Mouse (Mus musculus) lung, postnatal 36 days (tissue): Measurements from ENCODE around the gene Kcnj11.

ENCODE experiments used
- DNase-seq: peaks from one replicate; pipeline ENCODE4 v3.0.0; 2022; ENCODE audit warnings: mixed read lengths

The Kcnj11 gene

DNA sequence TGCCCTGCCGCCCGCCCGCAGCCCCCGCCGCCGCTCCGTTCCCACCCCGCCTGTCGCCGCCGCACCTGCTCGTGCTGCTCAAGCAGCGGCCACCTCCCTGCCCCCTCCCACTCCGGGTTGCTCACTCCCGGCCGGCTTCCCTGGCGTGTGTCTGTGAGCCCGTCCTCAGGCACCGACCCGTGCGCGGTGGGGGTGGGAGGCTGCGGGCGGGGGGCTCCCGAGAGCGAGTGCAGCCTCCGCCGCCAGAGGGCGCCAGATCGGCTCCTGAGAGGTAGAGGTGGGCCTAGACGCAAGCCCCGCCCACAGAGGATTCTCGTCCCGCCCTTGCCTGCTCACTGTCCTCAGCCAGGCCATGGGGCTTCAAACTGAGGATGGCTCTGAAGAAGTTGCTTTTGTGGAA is at the start of gene Kcnj11:
Gene Kcnj11 (minus strand): TSS at position 202 of the 400 bp plus-strand sequence.
- DNase-seq = peak; percentile 74

- DNase-seq = no peak
Observed at GRCm38 (mm10) chr7:46147417-46147816, 46.9 kb upstream of the Kcnj11 start.

- DNase-seq = no peak
Observed at GRCm38 (mm10) chr7:46146675-46147308, 46.2 kb upstream of the Kcnj11 start.

- no peak for DNase-seq
Observed at GRCm38 (mm10) chr7:46144061-46144460, 43.5 kb upstream of the Kcnj11 start.

DNA sequence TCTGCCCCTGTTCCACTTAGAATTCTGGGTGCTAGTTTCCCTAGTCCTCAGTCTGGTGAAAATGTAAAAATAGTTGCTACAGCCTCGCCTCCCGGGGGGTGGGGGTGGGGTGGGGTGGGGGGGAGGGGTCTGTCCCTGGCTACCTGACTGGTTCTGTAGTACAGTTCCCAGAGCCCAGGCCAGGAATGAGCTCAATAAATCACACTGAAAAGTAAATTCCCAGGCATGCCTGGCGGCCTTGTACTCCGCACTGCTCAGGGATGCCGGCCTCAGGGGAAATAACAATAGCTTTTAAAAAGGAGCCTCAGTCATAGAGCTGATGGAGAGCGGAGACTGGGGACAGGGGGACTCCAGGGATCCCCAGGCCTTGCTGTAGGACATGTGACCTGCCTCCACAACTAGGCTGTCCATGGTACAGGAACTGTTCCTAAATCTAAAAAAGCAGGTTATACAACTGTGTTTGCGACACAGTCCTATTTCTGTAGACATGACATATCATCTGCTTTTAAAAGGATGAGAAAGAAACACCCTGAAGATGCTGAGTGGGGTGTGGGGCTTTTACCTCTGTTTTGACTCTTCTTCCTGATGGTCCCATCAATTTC is 37.9 kb upstream of the Kcnj11 start:
- no peak for DNase-seq

- DNase-seq = no peak
Observed at GRCm38 (mm10) chr7:46133858-46134257, 33.3 kb upstream of the Kcnj11 start.

- no peak for DNase-seq
Observed at GRCm38 (mm10) chr7:46132229-46132628, 31.7 kb upstream of the Kcnj11 start.

DNA sequence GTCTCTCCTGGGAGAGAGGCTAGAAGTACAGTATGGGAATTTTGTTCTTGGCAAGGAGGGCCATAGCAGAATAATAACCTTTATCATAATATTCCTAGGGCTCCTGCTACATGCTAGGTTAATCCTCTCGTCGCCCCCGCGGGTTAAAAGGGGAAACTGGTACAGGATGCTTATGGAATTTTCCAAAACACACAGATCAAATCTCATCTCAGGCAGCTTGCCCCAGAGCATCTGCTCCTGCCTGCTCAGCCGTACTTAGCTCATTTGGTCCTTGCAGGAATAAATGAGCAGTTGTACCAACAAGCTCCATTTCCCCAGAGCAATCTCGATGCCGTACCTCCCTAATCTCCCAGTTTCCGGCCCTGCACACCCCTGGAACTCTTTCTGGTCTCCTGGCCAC is 31.2 kb upstream of the Kcnj11 start:
- DNase-seq = no peak

DNA sequence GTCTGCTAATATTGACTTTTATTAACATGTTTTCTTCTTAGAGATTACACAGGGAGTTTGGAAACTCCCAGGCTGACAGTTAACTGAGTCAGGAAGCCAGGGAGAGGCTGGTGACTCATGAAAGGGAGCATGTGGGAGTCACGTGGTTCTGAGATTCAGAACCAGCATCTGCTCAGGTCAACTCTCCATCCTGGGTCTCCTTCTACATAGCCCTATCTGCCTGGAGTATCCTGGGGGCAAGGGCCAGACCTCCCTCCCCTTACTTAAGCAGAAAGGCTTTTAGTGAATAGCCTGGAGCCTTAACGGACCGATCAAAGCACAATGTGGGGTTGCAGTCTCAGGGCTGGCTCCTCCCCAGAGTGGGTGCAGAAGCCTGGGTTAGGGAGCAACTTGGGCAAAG is 30.7 kb upstream of the Kcnj11 start:
- DNase-seq = peak; percentile 6

GRCm38 (mm10) chr7:46130723-46131122 is 30.2 kb upstream of the Kcnj11 start:
- no peak for DNase-seq

DNA sequence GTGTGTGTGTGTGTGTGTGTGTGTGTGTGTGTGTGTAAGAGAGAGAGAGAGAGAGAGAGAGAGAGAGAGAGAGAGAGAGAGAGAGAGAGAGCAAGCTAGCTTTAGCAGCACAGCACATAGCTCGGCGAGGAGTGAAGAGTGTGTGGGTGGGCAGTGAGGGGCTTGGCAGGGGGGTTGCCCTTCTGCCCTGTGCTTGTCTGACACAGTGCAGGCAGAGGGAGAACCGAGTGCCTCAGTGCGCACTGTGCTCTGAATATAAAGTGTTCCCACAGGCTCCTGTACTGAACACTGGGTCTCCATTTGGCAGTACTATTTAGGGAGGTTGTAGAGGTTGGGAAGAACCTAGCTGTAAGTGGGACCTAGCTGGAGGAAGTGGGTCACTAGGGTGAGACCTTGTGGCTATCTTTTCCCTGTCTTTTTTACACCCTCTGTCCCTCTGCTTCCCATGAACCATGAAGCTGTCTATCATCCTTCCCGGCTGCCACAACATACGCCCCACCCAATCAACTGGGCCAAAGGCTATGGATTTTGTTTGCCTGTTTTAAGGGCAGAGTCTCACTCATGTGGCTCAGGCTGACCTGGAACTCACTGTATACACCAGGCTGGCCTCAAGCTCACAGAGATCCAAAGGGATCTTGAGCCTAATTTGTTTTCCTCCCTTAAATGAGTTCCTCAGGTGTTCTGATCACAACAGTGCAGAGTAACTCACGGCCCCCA is 29.1 kb upstream of the Kcnj11 start:
- DNase-seq = no peak

DNA sequence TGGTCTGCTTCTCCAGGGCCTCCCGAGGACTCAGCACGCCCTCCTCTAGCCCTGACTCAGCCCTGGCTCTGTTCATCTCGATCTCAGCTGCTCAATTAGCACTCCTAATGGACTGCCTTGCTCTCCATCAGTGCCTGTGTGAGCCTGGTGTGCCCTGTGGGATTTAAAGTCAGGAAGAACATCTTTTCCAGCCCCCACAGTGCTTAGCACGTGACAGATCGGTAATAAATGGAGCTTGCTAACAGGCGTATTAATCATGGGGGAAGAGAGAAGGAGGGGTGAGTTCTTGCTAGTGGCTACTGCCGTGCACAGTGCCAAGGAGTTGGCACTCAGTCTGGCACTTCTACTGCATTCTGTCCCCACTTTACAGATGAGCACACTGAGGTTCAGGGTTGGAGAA is 27.6 kb upstream of the Kcnj11 start:
- no peak for DNase-seq

DNA sequence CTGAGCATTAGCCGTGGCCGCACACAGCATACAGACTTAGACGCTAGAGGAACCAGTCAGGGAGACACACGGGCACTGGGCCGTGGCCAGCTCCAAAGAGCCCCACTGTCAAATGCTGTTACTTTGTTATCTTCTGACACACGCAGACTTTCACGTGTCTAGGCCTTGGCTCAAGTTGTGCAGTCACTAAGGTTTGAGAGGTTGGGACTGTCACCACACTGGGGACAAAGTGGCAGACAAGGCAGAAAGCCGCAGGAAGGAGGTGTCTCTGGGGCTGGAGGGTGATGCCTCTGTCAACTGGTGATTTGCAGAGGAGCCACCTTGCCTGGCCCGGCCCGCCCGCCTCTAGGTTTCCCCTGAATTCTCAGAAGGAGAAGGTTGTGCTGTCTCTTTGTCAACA is 24.8 kb upstream of the Kcnj11 start:
- no peak for DNase-seq

GRCm38 (mm10) chr7:46124460-46124859 is 23.9 kb upstream of the Kcnj11 start:
- DNase-seq = no peak

DNA sequence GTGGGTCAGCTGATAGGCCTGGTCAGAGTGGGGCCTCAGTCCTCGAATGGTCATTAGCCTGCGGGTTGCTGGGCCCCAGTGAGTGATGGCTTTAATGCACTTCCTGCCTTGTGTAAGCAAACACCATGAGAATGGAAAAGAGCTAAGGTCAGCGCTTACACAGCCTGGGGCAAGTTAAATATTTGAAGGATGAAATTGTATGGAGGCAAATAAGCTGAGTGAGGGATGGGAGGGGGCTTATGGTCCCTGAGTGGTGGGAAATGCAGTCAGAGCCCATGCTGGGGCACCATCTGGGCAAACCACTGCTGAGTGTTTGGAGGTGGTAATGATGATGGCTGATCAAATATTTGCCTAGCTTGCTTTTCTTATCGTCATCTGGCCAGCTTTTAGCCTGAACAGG is 22.4 kb upstream of the Kcnj11 start:
- DNase-seq = peak; percentile 23

- DNase-seq = no peak
Observed at GRCm38 (mm10) chr7:46117035-46117434, 16.5 kb upstream of the Kcnj11 start.

GRCm38 (mm10) chr7:46116118-46116581 is 15.6 kb upstream of the Kcnj11 start:
- peak; percentile 28 for DNase-seq

DNA sequence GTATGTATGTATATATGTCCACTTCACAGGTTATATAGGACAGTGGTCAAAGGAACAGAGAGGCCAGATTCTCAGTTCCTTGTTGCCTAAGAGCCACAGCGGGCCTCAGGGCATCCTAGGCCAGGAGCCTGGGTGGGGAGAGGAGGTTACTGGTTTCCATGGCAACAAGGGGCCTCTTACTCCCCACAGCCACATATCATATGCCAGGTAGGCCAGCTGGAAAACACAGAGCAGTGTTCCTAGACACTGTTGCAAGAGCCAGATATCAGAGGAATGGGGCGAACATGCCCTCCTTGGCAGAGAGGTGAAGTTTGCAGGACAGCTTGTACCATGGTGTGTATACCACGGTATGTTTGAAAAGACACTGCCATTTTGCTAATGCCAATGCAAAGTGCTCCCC is 12.9 kb upstream of the Kcnj11 start:
- no peak for DNase-seq

DNA sequence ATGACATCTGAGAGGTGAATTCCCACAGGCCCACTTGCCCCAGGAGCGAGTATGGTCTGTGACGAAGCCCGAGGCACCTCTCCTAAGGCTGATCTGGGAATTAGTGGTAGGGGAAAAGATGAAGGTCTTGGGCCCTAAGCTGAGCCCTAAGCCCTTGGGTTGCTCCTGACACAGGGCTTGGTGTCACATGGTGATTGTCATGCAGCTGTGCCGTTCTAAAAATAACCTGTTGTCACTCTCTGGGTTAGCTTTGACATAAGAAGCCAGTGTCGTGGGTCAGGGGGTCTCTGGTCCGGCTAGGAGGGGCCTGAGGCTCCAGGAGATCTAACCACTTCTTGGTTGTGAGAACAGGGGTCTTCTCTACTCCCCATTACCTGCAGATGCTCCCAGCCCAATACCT is 11.4 kb upstream of the Kcnj11 start:
- DNase-seq = no peak

DNA sequence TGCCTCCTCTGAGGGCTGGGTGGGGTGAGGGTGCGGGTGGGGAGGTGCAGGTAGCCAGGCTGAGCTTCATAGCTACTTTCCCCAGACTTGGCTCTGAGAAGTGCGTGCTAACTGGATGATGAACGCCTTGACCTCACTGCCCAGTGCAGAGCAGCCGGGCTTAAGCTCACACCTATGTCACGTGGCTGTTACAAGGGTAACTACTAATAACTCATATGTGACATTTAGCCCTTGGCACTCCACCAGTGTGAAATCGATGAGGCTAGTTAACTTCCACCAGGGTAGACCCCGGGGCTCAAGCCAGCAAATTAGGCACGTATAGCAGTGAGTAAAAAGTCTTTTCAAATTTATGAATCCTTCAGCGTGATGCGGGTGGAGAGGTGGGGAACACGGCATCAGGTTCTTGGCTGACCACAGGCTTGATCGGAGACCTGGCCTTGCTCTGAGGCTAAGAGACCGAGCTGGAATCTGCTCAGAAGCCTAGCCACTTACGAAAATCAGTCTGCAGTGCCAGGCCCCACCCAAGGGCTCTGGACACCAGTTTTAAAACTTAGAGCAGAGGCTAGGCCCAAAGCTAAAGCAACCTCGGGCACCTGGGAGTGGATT is 10.8 kb upstream of the Kcnj11 start:
- no peak for DNase-seq

DNA sequence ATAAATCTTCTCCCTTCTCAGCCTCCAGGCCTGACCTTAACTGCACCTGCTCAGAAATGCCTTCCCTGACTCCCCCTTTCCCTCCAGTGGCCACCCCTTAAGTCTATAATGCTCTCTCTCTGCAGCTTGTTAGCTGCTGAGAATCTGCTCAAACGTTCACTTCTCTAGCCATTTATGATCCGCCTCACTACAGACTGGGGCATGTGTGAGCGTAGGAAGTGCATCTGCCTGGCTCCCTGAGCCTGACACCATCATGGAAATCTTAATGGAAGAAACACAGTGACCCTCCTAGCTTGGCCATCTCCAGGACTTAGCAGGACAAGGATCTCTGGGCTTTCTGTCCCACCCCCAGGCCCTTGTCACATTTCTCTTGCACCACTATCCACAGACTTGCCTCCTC is 9.5 kb upstream of the Kcnj11 start:
- DNase-seq = no peak

GRCm38 (mm10) chr7:46105484-46105883 is 4.9 kb upstream of the Kcnj11 start:
- no peak for DNase-seq

- no peak for DNase-seq
Observed at GRCm38 (mm10) chr7:46104256-46104915, 3.8 kb upstream of the Kcnj11 start.
